23 mouse cellular contexts compared by ENCODE assay signal in the genomic region with DNA sequence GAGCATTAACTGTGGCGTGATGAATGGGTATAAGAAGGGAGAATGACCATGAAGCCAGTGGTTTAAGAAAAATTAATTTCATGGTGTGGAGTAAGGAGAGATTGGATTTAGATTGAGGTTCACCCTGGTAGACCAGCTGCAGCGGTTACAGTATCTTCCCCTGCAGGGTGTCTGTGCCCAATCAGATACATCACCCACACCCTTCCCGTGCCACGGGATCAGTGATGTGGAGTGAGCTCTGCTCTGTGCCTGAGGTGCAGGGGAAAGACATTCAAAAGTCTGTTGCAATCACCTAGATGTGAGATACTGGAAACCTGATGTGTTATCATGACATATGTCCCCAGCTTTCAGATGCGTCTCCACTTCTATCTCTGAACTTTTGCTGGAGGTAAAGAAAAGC.
"Had no signal": no experiment of that assay in that cellular context is flagged by ENCODE, and none has a peak within 500 bp of the region (broad histone marks: within the 10 kb centered on the region; RNA-seq: fewer than 3 reads in every experiment).

No protein-coding gene starts in this region.

- H3K27me3 ChIP-seq: heart, embryonic 12.5 days; hindbrain, embryonic 12.5 days; intestine, embryonic 15.5 days; limb, embryonic 12.5 days had no signal

- H3K4me1 ChIP-seq: heart, embryonic 10.5 days; heart, embryonic 12.5 days; hindbrain, embryonic 10.5 days; hindbrain, embryonic 12.5 days; intestine, embryonic 15.5 days; limb, embryonic 10.5 days; limb, embryonic 12.5 days had no signal

- H3K4me2 ChIP-seq: heart, embryonic 12.5 days; hindbrain, embryonic 12.5 days; hindbrain, embryonic 14.5 days; intestine, embryonic 15.5 days; limb, embryonic 12.5 days; liver, embryonic 11.5 days had no signal

- H3K27ac ChIP-seq: heart, embryonic 10.5 days; hindbrain, embryonic 10.5 days; hindbrain, embryonic 12.5 days; hindbrain, embryonic 14.5 days; intestine, embryonic 15.5 days; layer of hippocampus, adult 2 months; left cerebral cortex, adult 2 months; limb, embryonic 10.5 days; limb, embryonic 12.5 days had no signal

- H3K4me3 ChIP-seq: heart, embryonic 10.5 days; heart, embryonic 12.5 days; hindbrain, embryonic 10.5 days; hindbrain, embryonic 12.5 days; intestine, embryonic 15.5 days; layer of hippocampus, adult 2 months; left cerebral cortex, adult 2 months; limb, embryonic 10.5 days; limb, embryonic 12.5 days had no signal

- ATAC-seq: hindbrain, embryonic 16.5 days; inflammation-experienced regulatory T-cells, adult 6 months; intestine, embryonic 15.5 days; intestine, postnatal 0 days had no signal

- H3K9ac ChIP-seq: heart, embryonic 12.5 days; hindbrain, embryonic 12.5 days; hindbrain, embryonic 14.5 days; intestine, embryonic 15.5 days; limb, embryonic 12.5 days had no signal

- H3K9me3 ChIP-seq: heart, embryonic 10.5 days; hindbrain, embryonic 12.5 days; intestine, embryonic 15.5 days; limb, embryonic 10.5 days had no signal

- DNase-seq: gastrocnemius, postnatal 14 days; heart, postnatal 10 days; heart, postnatal 4 days; kidney, adult 18-20 months; kidney, adult 8-10 months; kidney, postnatal 10 days; kidney, postnatal 25 days; kidney, postnatal 4 days; liver had no signal

- H3K36me3 ChIP-seq: heart, embryonic 10.5 days; heart, embryonic 12.5 days; hindbrain, embryonic 10.5 days; hindbrain, embryonic 12.5 days; intestine, embryonic 15.5 days; limb, embryonic 10.5 days; limb, embryonic 12.5 days had no signal
